Mouse (Mus musculus): ENCODE measurements around the gene Slc7a5. TPM values are rescaled to one million over a fixed set of nuclear protein-coding genes. Genes with fewer than 3 reads are reported as not detected.
A peak's percentile ranks its signal among the peaks of the same experiment; 100 is the strongest.

The Slc7a5 gene
- polyA plus RNA-seq, 1 experiment from 2014 or later = 13.4 TPM

DNA sequence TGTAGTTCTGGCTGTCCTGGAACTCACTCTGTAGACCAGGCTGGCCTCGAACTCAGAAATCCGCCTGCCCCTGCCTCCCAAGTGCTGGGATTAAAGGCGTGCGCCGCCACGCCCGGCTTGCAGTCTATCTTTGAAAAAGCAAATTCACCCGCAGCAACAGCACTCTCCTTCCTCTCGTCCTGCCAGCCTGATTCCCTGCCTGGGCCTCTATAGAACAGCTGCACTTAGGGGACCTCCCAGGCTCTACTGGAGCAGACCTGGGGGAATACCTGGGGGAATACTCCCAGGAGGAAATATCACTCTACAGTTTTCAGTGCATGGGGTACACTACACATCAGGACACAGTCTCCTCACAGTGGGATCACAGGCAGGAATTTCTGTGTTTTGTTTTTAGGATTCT lies 58.2 kb downstream of the Slc7a5 start:
- H3K4me2 ChIP-seq = no peak overlapping the region
- H3K36me3 ChIP-seq = no peaks in the 10 kb centered on the region
- peaks cover 12% of the 10 kb centered on the region; the same call in 1 of the 2 replicates for H3K4me1 ChIP-seq (replicated peaks)
- H3K27ac ChIP-seq = no peak overlapping the region
- no peak for ATAC-seq (ENCODE audit: insufficient number of reproducible peaks, insufficient read depth, low FRiP score, low TSS enrichment, low read depth)
- WGBS = 70% methylated on average over 9 of the region's 9 CpGs
- H3K4me3 ChIP-seq (replicated peaks) = no peak overlapping the region
- H3K27me3 ChIP-seq = peaks cover 8% of the 10 kb centered on the region
- no peak overlapping the region for H3K9ac ChIP-seq (replicated peaks)
- no peaks in the 10 kb centered on the region for H3K9me3 ChIP-seq

GRCm38 (mm10) chr8:121848495-121848894 lies 59.0 kb downstream of the Slc7a5 start:
- no peak overlapping the region for H3K4me3 ChIP-seq (replicated peaks)
- H3K27ac ChIP-seq = no peak overlapping the region
- H3K36me3 ChIP-seq = no peaks in the 10 kb centered on the region
- H3K4me1 ChIP-seq (replicated peaks) = peaks cover 12% of the 10 kb centered on the region; the same call in 1 of the 2 replicates
- H3K4me2 ChIP-seq = no peak overlapping the region
- no peaks in the 10 kb centered on the region for H3K9me3 ChIP-seq
- ATAC-seq (ENCODE audit: insufficient number of reproducible peaks, insufficient read depth, low FRiP score, low TSS enrichment, low read depth) = no peak
- H3K27me3 ChIP-seq = peaks cover 8% of the 10 kb centered on the region
- 0 out of 2 replicates have a peak overlapping the region, but pooled peaks have one; percentile 23 for H3K9ac ChIP-seq (replicated peaks)
- WGBS = 67% methylated on average over 10 of the region's 10 CpGs

DNA sequence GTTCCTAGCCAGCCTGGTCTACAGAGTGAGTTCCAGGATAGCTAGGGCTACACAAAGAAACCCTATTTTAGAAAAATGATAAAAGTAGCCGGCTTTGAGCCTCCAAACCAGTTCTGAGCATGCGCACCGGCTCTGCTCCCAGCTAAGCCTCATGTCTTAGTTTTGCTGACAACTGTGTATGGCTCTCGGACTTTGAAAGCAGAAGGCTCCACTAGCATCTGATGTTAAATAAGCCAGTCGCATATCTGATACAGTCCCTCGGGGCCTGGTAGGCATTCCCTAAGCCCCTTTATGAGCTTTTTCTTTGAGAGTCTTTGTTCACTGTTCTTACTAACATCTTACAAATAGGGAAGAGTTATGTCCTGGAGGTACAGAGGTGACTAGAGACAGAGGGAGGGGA lies 59.5 kb downstream of the Slc7a5 start:
- Histone ChIP-seq H3K36me3 (no peaks in the 10 kb centered on the region), H3K9me3 (no peaks in the 10 kb centered on the region), H3K4me3 (replicated peaks) (no peak overlapping the region), H3K27ac (no peak overlapping the region), H3K9ac (replicated peaks) (0 out of 2 replicates have a peak overlapping the region, but pooled peaks have one; percentile 23), H3K4me1 (replicated peaks) (peaks cover 12% of the 10 kb centered on the region; the same call in 1 of the 2 replicates), H3K27me3 (peaks cover 8% of the 10 kb centered on the region), H3K4me2 (no peak overlapping the region)
- WGBS = 73% methylated on average over 6 of the region's 6 CpGs
- no peak for ATAC-seq (ENCODE audit: insufficient number of reproducible peaks, insufficient read depth, low FRiP score, low TSS enrichment, low read depth)

GRCm38 (mm10) chr8:121847261-121847822 lies 60.2 kb downstream of the Slc7a5 start:
- 78% methylated on average over 10 of the region's 10 CpGs for WGBS
- H3K36me3 ChIP-seq = no peaks in the 10 kb centered on the region
- H3K4me1 ChIP-seq (replicated peaks) = peaks cover 12% of the 10 kb centered on the region; the same call in 1 of the 2 replicates
- no peak overlapping the region for H3K9ac ChIP-seq (replicated peaks)
- H3K9me3 ChIP-seq = no peaks in the 10 kb centered on the region
- H3K4me2 ChIP-seq = no peak overlapping the region
- no peak overlapping the region for H3K4me3 ChIP-seq (replicated peaks)
- H3K27ac ChIP-seq = no peak overlapping the region
- no peak for ATAC-seq (ENCODE audit: insufficient number of reproducible peaks, insufficient read depth, low FRiP score, low TSS enrichment, low read depth)
- H3K27me3 ChIP-seq = peaks cover 8% of the 10 kb centered on the region

- Histone ChIP-seq H3K4me1 (replicated peaks) (peaks cover 12% of the 10 kb centered on the region; the same call in 1 of the 2 replicates), H3K27me3 (peaks cover 4% of the 10 kb centered on the region), H3K36me3 (no peaks in the 10 kb centered on the region), H3K27ac (no peak overlapping the region), H3K4me3 (replicated peaks) (no peak overlapping the region), H3K9me3 (no peaks in the 10 kb centered on the region), H3K9ac (replicated peaks) (no peak overlapping the region), H3K4me2 (no peak overlapping the region)
- no peak for ATAC-seq (ENCODE audit: insufficient number of reproducible peaks, insufficient read depth, low FRiP score, low TSS enrichment, low read depth)
Measured at GRCm38 (mm10) chr8:121846815-121847214, 60.7 kb downstream of the Slc7a5 start.

DNA sequence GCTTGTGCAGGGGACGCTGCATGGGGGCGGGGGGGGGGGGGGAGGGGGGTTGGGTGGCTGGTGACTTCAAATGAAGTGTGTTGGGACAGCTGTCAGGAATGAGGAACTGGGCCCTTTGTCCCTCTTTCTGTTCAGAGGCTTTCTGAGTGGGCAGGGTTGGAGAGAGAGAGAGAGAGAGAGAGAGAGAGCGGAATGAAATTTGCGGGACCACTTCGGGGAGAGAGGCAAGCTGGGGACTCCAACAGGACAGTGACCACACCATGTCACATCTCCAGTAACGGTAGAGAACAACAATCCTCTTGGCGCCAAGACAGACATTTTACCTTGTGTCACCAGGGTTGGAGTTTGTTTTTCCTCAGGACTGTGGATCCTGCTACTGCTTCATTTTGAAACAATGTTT lies 62.7 kb downstream of the Slc7a5 start:
- no peak overlapping the region for H3K4me3 ChIP-seq (replicated peaks)
- no peaks in the 10 kb centered on the region for H3K9me3 ChIP-seq
- WGBS = 62% methylated on average over 5 of the region's 7 CpGs
- no peak for ATAC-seq (ENCODE audit: insufficient number of reproducible peaks, insufficient read depth, low FRiP score, low TSS enrichment, low read depth)
- H3K27ac ChIP-seq = no peak overlapping the region
- H3K27me3 ChIP-seq = no peaks in the 10 kb centered on the region; the same call in 1 of the 2 replicates
- H3K4me1 ChIP-seq (replicated peaks) = no peaks in the 10 kb centered on the region
- no peaks in the 10 kb centered on the region for H3K36me3 ChIP-seq
- no peak overlapping the region for H3K9ac ChIP-seq (replicated peaks)
- no peak overlapping the region for H3K4me2 ChIP-seq

DNA sequence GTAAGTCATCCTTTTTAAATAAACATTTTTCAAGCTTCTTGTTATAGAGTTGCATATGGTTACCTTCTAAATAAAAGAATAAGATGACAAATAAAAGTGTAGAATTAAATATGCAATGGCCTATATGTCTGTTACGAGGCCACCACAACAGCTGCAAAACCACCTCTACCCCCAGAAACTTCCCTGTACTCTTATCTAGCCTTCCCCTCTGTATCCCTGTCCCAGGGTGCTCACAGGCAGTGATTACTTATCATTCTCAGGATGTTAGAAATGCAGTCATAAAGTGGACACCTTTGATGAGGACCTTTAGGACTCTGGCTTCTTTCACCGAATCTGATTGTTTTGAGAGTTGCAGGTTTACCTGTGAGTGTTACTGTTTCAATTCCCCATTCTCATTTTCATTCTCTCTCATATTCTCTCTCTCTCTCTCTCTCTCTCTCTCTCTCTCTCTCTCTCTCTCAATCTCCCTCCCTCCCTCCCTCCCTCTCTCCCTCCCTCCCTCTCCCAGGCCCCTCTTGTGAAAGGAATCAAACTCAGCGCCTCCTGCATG lies 64.2 kb downstream of the Slc7a5 start:
- H3K36me3 ChIP-seq = no peaks in the 10 kb centered on the region
- H3K4me2 ChIP-seq = no peak overlapping the region
- no peaks in the 10 kb centered on the region for H3K27me3 ChIP-seq
- no peaks in the 10 kb centered on the region for H3K4me1 ChIP-seq (replicated peaks)
- 78% methylated on average over 3 of the region's 3 CpGs for WGBS
- H3K27ac ChIP-seq = no peak overlapping the region
- no peaks in the 10 kb centered on the region for H3K9me3 ChIP-seq
- H3K4me3 ChIP-seq (replicated peaks) = no peak overlapping the region
- ATAC-seq (ENCODE audit: insufficient number of reproducible peaks, insufficient read depth, low FRiP score, low TSS enrichment, low read depth) = no peak
- H3K9ac ChIP-seq (replicated peaks) = no peak overlapping the region

DNA sequence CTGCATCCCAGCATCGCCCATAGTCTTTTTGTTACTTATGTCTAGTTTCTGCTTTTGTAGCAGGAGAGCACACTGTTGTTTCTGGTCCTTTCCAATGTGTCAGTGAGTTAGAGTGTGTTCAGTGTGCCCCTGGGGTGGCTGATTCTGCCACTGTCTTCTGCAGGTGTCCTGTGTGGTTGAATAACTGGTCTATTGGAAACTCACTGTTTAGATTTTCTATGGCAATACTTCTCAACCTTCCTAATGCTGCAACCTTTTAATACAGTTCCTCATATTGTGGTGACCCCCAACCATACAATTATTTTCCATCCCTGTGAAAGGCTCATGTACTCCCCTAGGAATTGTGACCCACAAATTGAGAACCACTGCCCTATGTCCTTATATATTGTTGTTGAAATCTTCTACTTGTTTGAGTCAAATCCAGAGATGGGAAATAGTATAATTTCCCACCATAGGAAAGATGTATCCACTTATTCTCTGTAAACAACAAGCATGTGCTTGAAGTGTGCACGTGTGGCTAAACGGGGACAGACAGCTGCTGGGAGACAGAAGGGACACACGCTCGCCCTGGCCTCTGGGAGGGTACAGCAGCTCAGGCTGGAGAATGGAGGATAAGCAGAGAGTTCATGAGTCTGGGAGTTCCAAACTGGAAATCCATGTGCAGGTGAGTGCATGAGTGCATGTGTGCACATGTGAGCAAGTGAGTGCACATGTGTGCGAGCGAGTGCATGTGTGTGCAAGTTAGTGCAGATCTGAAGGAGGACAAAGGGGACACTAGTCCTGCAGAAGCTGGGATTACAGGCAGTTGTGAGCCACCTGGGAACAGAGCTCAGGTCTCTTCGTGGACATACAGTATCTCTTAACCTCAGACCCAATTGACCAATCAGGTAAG lies 65.2 kb downstream of the Slc7a5 start:
- Histone ChIP-seq H3K4me1 (replicated peaks) (no peaks in the 10 kb centered on the region), H3K4me2 (no peak overlapping the region), H3K9ac (replicated peaks) (no peak overlapping the region), H3K36me3 (no peaks in the 10 kb centered on the region), H3K27me3 (no peaks in the 10 kb centered on the region), H3K27ac (no peak overlapping the region), H3K9me3 (no peaks in the 10 kb centered on the region), H3K4me3 (replicated peaks) (no peak overlapping the region)
- ATAC-seq (ENCODE audit: insufficient number of reproducible peaks, insufficient read depth, low FRiP score, low TSS enrichment, low read depth) = no peak
- WGBS = 88% methylated on average over 8 of the region's 8 CpGs

DNA sequence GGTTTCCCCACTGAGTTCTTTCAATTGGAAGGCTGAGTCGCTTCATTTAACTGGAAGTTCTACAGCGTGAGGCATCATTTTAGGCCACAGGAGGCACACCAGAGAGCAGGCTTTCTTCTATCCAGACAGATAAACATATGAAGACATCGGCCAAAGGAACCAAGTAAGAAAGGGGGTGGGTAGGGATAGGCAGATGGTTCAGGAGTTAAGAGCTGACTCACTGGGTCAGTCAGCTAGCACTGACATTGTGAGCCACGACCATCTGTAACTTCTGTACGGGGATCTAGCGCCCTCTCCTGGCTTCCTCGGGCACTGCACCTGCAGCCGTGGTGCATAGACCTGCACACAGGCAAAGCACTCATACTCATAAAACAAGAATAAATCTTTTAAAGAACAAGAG lies 66.3 kb downstream of the Slc7a5 start:
- Histone ChIP-seq H3K27me3 (no peaks in the 10 kb centered on the region), H3K9ac (replicated peaks) (no peak overlapping the region), H3K4me1 (replicated peaks) (no peaks in the 10 kb centered on the region), H3K27ac (no peak overlapping the region), H3K36me3 (no peaks in the 10 kb centered on the region), H3K4me3 (replicated peaks) (no peak overlapping the region), H3K4me2 (no peak overlapping the region), H3K9me3 (no peaks in the 10 kb centered on the region)
- WGBS = 52% methylated on average over 8 of the region's 8 CpGs
- no peak for ATAC-seq (ENCODE audit: insufficient number of reproducible peaks, insufficient read depth, low FRiP score, low TSS enrichment, low read depth)

- WGBS = 18% methylated on average over 6 of the region's 6 CpGs
- no peak overlapping the region for H3K4me3 ChIP-seq (replicated peaks)
- no peak overlapping the region for H3K27ac ChIP-seq
- no peak overlapping the region for H3K4me2 ChIP-seq
- peaks cover 12% of the 10 kb centered on the region for H3K4me1 ChIP-seq (replicated peaks)
- no peak overlapping the region for H3K9ac ChIP-seq (replicated peaks)
- ATAC-seq (ENCODE audit: insufficient number of reproducible peaks, insufficient read depth, low FRiP score, low TSS enrichment, low read depth) = no peak
- peaks cover 5% of the 10 kb centered on the region for H3K27me3 ChIP-seq
- H3K9me3 ChIP-seq = no peaks in the 10 kb centered on the region
- no peaks in the 10 kb centered on the region for H3K36me3 ChIP-seq
Measured at GRCm38 (mm10) chr8:121832503-121832902, 75.0 kb downstream of the Slc7a5 start.

DNA sequence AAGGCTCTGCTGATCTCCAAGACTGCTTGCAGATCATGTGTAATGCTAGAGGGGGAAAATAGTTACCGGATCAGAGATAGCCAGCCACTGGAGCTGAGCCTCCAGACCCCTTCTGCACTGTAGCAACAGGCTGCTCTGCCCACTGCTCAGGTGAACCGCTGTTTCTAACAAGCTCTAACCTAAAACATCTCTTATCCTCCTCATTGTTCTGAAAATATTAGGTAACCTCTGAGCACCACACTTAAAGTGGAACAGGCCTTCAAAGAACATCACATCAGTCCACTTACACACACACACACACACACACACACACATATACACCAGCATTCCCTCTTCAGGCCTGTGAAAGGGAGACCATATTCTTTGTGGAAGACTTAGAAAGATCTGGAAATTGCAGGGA lies 75.4 kb downstream of the Slc7a5 start:
- H3K27me3 ChIP-seq = peaks cover 5% of the 10 kb centered on the region
- ATAC-seq (ENCODE audit: insufficient number of reproducible peaks, insufficient read depth, low FRiP score, low TSS enrichment, low read depth) = no peak
- H3K27ac ChIP-seq = no peak overlapping the region
- H3K9ac ChIP-seq (replicated peaks) = no peak overlapping the region
- H3K4me2 ChIP-seq = no peak overlapping the region
- no peak overlapping the region for H3K4me3 ChIP-seq (replicated peaks)
- H3K9me3 ChIP-seq = no peaks in the 10 kb centered on the region
- H3K4me1 ChIP-seq (replicated peaks) = peaks cover 12% of the 10 kb centered on the region
- H3K36me3 ChIP-seq = no peaks in the 10 kb centered on the region
- WGBS = 77% methylated on average over 2 of the region's 2 CpGs
